Mouse (Mus musculus): Measurements from ENCODE around the gene Sipa1l3.

Sipa1l3 gene

GRCm38 (mm10) chr7:29367166-29368003 is 151.1 kb downstream of the Sipa1l3 start:
- peak; percentile 46 for DNase-seq

- DNase-seq: peak; percentile 76
Observed at GRCm38 (mm10) chr7:29364052-29364451, 154.4 kb downstream of the Sipa1l3 start.

- no peak for DNase-seq
Observed at GRCm38 (mm10) chr7:29361497-29361896, 156.9 kb downstream of the Sipa1l3 start.

DNA sequence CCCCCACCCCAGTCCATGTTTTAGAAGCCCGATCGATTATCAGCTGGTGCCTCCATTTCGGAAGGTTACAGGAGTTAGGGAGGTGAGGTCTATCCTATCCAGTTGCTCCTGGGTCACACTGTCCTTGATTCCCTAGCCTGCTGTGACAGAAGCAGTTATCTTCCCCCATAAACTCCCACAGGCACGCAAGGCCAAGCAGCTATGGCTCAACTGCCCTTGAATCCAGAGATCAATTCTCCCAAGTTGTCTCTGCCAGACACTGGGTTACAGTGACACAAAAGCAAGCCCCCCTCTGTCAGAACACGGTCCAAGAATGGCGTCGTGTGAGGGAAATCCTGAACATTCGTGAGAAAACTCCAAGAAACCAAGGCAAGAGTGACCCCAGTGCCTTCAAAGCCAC is 163.0 kb downstream of the Sipa1l3 start:
- DNase-seq: no peak

DNA sequence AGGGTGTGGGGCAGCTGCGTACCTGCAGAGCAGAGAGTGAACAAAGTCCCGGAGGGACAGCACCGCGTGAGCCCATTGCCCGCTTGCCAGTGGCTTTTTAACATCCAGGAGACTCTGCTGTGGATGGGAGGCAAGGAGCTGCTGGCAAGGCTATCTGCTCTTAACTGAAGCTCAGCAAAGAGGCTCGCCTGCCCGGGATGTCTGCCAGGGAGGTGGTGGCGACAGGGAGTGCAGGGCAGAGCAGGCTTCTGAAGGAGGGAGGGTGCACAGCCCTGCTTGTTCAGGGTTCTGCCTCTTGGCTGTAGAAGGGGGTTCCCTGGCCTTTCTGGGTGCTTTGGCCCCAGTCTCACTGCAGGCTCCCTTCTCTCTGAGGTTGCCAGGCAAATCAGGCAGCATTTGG is 164.3 kb downstream of the Sipa1l3 start:
- DNase-seq: no peak

- DNase-seq: no peak
Observed at GRCm38 (mm10) chr7:29352246-29352645, 166.2 kb downstream of the Sipa1l3 start.

- no peak for DNase-seq
Observed at GRCm38 (mm10) chr7:29350489-29350888, 168.0 kb downstream of the Sipa1l3 start.

- no peak for DNase-seq
Observed at GRCm38 (mm10) chr7:29346212-29346611, 172.2 kb downstream of the Sipa1l3 start.

GRCm38 (mm10) chr7:29345534-29345933 is 172.9 kb downstream of the Sipa1l3 start:
- no peak for DNase-seq

- DNase-seq: no peak
Observed at GRCm38 (mm10) chr7:29343746-29344145, 174.7 kb downstream of the Sipa1l3 start.

DNA sequence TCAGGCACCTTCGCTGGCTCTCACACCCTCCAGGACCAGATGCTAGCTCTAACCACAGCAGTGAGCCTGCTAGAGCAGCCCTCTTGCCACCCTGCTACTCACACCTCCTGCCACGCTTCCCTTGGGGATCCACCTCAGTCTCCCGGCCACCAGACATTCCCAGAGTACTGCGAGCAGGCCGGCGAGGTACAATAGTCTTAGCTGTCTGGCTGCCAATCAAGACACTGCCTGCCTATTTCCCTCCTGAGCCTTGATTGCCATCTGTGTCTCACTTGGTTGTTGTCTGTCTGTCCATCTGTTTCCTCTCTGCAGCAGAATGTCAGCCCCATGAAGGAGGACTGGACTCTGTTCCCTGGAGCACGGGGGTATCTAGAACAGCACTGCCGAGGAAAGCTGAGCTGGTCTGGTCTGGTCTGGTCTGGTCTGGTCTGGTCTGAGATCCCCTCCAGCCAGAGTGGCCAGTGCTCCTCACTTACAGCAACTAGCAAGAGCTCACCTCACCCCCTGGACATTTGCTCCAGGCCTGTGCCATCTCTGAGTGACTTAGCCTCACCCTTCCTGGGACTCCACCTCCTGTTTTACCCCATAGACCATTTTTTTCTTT is 175.8 kb downstream of the Sipa1l3 start:
- no peak for DNase-seq

GRCm38 (mm10) chr7:29341722-29342121 is 176.7 kb downstream of the Sipa1l3 start:
- DNase-seq: no peak

DNA sequence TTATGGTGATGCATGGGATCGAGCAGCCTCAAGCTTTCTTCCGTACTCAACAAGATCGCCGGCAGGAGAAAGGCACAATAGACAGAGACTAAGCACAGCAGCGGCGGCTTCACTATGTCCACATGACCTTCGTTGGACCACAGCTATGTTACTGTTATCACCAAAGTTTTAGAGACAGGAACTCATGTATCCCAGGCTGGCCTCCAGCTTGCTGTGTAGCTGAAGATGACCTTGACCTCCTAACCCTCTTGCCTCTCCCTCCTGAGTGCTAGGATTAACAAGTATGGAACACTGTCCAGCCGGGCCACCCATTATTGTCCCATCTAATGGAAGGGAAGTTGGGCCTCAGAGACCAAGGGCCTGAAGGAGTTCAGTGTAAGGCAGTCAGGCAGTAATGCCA is 177.6 kb downstream of the Sipa1l3 start:
- no peak for DNase-seq

DNA sequence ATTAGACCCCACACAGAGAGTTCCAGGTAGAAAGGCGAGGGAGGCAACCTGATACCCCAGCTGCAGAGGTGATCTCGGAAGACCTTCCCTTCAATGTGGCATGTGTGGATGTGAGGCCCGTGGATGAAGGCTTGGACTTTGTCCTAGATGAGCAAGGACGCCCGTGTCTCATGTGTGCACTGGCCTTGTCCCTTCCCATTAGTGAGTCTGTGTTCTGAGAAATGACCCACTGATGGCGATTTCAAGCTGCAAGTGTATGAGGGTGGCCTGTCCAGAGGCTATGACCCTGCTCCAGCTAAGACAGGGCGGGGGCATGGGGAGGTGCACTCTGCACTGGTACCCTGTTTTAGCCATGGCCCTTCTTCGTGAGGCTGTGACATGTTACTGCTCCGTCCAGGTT is 178.2 kb downstream of the Sipa1l3 start:
- no peak for DNase-seq

DNA sequence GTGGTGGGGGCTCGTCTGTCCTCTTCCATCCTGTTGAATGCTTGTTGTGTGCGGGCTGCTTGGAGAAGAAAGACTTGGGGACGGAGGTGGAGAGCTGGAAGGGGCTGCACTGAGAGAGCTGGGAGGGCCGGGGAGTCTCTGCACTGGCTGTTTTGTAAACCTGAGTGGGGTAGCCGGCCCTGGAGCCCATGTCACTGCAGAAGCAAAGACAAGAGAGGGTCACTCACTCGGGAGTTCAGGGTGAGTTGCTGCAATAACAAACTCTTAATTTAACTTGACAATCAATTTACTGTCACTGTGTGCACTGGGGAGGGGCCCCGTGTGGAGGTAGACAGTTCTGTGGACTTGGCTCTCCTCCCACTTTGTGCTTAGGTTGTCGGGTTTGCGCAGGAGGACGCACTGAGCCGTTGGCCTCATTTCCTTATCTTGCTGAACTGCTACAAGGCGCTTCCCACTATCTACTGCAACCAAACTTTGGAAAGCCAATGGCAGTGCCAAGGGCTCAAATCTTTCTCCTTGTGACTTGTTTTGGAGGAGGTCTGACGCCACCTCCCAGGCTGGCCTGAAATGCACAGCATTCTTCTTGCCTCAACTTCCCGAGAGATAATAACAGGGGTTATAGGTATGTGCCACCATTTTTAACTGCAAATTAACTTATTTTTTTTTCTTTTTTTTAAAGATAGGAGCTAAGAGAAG is 179.3 kb downstream of the Sipa1l3 start:
- no peak for DNase-seq

- no peak for DNase-seq
Observed at GRCm38 (mm10) chr7:29338351-29338919, 180.0 kb downstream of the Sipa1l3 start.

DNA sequence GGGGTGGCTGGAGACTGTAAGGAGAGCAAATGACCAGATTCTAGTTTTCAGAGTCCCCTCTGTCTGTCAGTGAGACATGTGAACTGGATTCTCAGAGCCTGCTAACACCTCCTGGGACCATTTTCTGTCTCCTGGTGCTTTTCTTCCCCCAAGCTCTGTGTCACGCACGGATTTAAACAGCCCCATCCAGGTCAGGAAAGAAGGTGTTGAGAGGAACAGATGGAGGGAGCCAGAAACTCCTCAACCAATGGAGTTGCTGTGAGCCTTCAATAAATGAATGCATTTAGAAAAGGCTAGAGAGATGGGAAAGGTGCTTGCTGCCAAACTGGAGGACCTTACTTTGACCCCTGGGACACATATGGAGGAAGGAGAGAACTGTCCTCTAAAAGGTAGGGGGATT is 180.7 kb downstream of the Sipa1l3 start:
- no peak for DNase-seq

GRCm38 (mm10) chr7:29336795-29337319 is 181.6 kb downstream of the Sipa1l3 start:
- DNase-seq: peak; percentile 38

DNA sequence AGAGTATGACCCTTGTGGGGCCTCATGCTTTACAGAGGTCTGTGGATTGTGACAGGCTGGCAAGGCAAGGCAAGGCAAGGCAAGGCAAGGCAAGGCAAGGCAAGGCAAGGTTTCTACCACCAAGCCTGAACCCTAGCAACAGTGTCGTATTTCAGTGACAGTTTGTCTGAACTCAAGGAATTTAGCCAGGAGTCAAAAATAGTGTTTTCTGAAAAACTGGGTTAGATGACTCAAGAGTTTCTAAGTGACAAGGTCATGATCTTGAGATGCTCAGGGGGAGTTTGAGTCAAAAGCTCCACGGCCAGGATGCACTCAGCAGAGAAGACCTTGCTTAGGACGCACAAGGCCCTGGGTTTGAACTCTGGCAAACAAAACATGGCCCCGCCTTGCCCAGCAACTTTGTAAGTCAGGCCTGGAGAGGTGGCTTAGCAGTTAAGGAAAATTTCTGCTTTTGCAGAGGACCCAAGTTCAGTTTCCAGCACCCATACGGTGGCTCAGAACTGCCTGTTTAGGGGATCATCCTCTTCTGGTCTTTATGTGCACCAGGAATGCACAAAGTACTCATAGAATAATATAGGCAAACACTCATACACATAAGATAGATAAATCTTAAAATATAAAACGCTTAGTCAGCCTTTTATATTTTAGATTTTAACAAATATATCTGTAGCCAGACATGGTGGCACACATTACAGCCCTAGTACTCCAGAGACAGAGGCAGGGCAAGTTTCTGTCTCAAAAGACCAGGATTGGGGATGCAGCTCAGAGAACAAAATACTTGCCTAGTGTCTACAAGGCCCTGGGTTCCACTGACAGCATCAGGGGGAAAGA is 182.4 kb downstream of the Sipa1l3 start:
- DNase-seq: no peak

- DNase-seq: no peak
Observed at GRCm38 (mm10) chr7:29335276-29335675, 183.2 kb downstream of the Sipa1l3 start.

GRCm38 (mm10) chr7:29334156-29334555 is 184.3 kb downstream of the Sipa1l3 start:
- no peak for DNase-seq

DNA sequence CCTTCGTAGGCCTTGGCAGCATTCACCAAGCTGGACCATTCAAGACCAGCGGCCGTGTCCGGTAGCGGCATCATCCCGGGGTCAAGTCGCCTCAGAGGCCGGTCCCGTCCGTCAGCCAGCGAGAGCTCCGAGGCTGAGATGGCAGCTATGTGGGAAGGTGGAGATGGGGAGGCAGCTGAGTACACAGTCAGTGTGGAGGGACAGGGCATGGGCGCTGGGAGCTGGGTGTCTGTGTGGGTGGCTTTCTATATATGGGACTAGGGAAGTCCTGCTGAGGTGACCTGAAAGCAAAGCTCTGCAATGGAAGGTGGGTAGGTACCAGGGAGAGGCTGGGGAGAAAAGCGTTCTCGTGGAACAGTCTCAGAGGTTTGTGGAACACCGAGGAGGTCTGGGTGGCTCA is 189.5 kb downstream of the Sipa1l3 start:
- no peak for DNase-seq

Measured in thymus, postnatal 4 days (tissue).